Mouse (Mus musculus) spleen, adult 12 weeks (tissue): Measurements from ENCODE around the gene C9.

Source experiments
- DNase-seq: peaks from one replicate; pipeline ENCODE4 v3.0.0; 2022; ENCODE audit warnings: low spot score

Gene C9

GRCm38 (mm10) chr15:6445135-6445534 lies at the start of gene C9:
TSS of gene C9 (plus strand) at chr15:6445327.
- no peak for DNase-seq

- no peak for DNase-seq
Measured at GRCm38 (mm10) chr15:6398211-6398610, 46.9 kb upstream of the C9 start.

GRCm38 (mm10) chr15:6398881-6399280 lies 46.2 kb upstream of the C9 start:
- no peak for DNase-seq

- DNase-seq, result no peak
Measured at GRCm38 (mm10) chr15:6400115-6400514, 45.0 kb upstream of the C9 start.

GRCm38 (mm10) chr15:6402433-6402832 lies 42.7 kb upstream of the C9 start:
- no peak for DNase-seq

- DNase-seq, result no peak
Measured at GRCm38 (mm10) chr15:6404172-6404571, 41.0 kb upstream of the C9 start.

GRCm38 (mm10) chr15:6406771-6407170 lies 38.4 kb upstream of the C9 start:
- no peak for DNase-seq

- DNase-seq, result no peak
Measured at GRCm38 (mm10) chr15:6409031-6409430, 36.1 kb upstream of the C9 start.

GRCm38 (mm10) chr15:6410161-6410560 lies 35.0 kb upstream of the C9 start:
- DNase-seq, result no peak

- no peak for DNase-seq
Measured at GRCm38 (mm10) chr15:6411334-6411733, 33.8 kb upstream of the C9 start.

- no peak for DNase-seq
Measured at GRCm38 (mm10) chr15:6415317-6415716, 29.8 kb upstream of the C9 start.

GRCm38 (mm10) chr15:6431777-6432176 lies 13.3 kb upstream of the C9 start:
- DNase-seq, result no peak

- DNase-seq, result no peak
Measured at GRCm38 (mm10) chr15:6432411-6432810, 12.7 kb upstream of the C9 start.

GRCm38 (mm10) chr15:6435281-6435680 lies 9.8 kb upstream of the C9 start:
- DNase-seq, result no peak

GRCm38 (mm10) chr15:6435773-6436172 lies 9.4 kb upstream of the C9 start:
- no peak for DNase-seq

GRCm38 (mm10) chr15:6438685-6439084 lies 6.4 kb upstream of the C9 start:
- DNase-seq, result no peak

GRCm38 (mm10) chr15:6444452-6444851 lies 675 bp upstream of the C9 start:
- no peak for DNase-seq

GRCm38 (mm10) chr15:6446181-6446580 lies 1.1 kb downstream of the C9 start:
- DNase-seq, result no peak

- DNase-seq, result no peak
Measured at GRCm38 (mm10) chr15:6448892-6449291, 3.8 kb downstream of the C9 start.

GRCm38 (mm10) chr15:6454461-6454860 lies 9.3 kb downstream of the C9 start:
- DNase-seq, result no peak

- DNase-seq, result no peak
Measured at GRCm38 (mm10) chr15:6461381-6461780, 16.3 kb downstream of the C9 start.

GRCm38 (mm10) chr15:6463361-6463923 lies 18.3 kb downstream of the C9 start:
- DNase-seq, result no peak

- DNase-seq, result no peak
Measured at GRCm38 (mm10) chr15:6466995-6467394, 21.9 kb downstream of the C9 start.

GRCm38 (mm10) chr15:6468845-6469244 lies 23.7 kb downstream of the C9 start:
- DNase-seq, result no peak

- no peak for DNase-seq
Measured at GRCm38 (mm10) chr15:6469384-6469783, 24.3 kb downstream of the C9 start.
